Mouse (Mus musculus): ENCODE data around the gene Gm20826. TPM values are rescaled to one million over a fixed set of nuclear protein-coding genes. Genes with fewer than 3 reads are reported as not detected.
"Not testable (repeated sequence)": the region's sequence is repeated elsewhere in the genome, so short reads cannot be mapped to it uniquely, and the experiment has no call there.

Gene Gm20826
- not detected in 2 replicates for polyA plus RNA-seq (2016; fragmentation: Nextera tagmentation; extraction: Ambion mirVana)

- not testable (repeated sequence) for H3K9me3 ChIP-seq; ATAC-seq (ENCODE audit: low FRiP score, low read depth); H3K27ac ChIP-seq; H3K36me3 ChIP-seq; H3K27me3 ChIP-seq (replicated peaks); H3K4me2 ChIP-seq (replicated peaks); H3K9ac ChIP-seq; H3K4me3 ChIP-seq; H3K4me1 ChIP-seq
- no CpG with 5 or more reads among the region's 3 CpGs for WGBS
Measured at GRCm38 (mm10) chrY:7638389-7638788, at the start of gene Gm20826. TSS of gene Gm20826 (minus strand) at chrY:7638489.

Other genes with a start within 250 kb of the Gm20826 start
- gene Gm21788, start 233.5 kb downstream of the Gm20826 start, polyA plus RNA-seq (2016; fragmentation: Nextera tagmentation; extraction: Ambion mirVana), result not detected in 2 replicates
- gene Gm28576, start 84.5 kb upstream of the Gm20826 start, polyA plus RNA-seq (2016; fragmentation: Nextera tagmentation; extraction: Ambion mirVana), result not detected in 2 replicates